Mouse (Mus musculus): ENCODE measurements at regions not wholly inside any gene's neighbourhood (a gene's known extent, or its start where the extent isn't known, plus 50 kb on each side); places are given as distances from the start of the nearest gene placed in this dataset.

DNA sequence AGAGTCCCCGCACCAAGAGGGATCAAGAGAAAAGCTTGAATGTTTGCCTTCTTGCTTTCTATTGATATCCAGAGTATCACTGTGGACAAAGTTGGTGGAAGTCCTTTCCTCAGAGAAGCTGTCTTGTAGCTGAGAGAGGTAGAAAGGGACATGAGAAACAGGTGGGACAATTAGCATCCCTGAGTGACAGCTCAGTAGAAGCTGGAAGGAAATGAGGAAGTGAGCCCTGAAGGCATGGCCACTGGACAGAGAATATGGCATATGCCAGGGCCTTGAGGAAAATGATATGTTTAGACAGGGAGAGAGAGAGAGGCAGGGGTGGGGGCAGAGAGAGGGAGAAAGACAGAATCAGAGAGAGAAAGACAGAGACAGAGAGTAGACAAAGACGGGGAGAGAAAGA lies 241.4 kb downstream of the Nuak1 start:
- no peak for TF ChIP-seq POLR2A (IDR thresholded peaks at IDR 0.05; ENCODE audit: borderline replicate concordance, control insufficient read depth, low read depth, low read length)
- TF ChIP-seq CTCF (IDR thresholded peaks at IDR 0.05; ENCODE audit: control insufficient read depth, insufficient read depth, low read length) = no peak

All from bone marrow, adult 2 months (tissue).